Mouse (Mus musculus) kidney, adult 18-20 months (tissue): ENCODE data around the gene Enox1.

Experiments used
- DNase-seq: peaks from one replicate; pipeline ENCODE4 v3.0.0; 2021

Enox1 gene

GRCm38 (mm10) chr14:77738056-77738455 is 581.5 kb downstream of the Enox1 start:
- DNase-seq: no peak

DNA sequence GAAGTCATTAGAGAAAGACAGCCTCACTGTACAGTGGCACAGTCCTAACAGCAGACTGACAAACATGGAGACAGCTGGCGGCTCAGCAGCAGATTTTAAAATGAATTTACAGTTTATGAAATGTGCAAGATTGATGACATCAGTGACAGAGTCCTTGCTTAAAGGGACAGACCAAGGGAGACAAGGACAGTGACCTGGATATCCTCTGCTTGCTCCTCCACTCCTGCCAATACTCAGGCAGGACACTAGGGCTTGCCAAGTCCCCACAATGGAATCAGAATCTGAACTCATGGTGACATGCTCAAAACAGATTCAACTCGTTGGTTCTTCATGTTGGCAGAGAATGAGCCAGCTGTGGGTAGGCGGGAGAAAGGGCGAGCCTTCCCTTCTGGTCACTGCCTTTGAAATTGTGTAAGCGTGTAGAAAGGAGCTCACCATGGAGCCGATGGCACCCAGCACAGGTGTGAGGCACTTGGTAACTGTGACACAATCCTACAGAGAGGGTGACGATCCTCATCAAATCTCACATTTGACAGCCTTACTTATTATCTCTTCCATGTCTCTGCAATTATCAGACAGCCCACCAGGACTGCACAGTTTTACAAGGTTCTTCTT is 582.3 kb downstream of the Enox1 start:
- no peak for DNase-seq

DNA sequence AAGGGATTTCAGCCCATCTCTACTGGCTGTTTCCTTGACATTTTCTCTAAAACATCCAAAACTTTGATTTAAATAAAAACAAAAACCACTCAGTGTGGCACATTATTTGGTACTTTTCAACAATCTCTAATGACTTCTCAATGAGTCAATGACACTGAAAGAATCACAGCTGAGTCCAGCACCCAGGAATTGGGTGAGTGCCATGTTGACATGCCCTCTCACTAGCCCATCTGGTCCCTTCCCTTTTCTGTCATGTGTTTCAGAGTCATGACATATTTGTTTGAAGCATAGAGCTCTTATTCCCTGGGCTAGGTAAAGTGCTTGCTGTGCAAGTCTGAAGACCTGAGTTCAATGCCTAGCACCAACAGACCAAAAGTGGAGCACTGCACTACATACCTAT is 582.8 kb downstream of the Enox1 start:
- DNase-seq: no peak

DNA sequence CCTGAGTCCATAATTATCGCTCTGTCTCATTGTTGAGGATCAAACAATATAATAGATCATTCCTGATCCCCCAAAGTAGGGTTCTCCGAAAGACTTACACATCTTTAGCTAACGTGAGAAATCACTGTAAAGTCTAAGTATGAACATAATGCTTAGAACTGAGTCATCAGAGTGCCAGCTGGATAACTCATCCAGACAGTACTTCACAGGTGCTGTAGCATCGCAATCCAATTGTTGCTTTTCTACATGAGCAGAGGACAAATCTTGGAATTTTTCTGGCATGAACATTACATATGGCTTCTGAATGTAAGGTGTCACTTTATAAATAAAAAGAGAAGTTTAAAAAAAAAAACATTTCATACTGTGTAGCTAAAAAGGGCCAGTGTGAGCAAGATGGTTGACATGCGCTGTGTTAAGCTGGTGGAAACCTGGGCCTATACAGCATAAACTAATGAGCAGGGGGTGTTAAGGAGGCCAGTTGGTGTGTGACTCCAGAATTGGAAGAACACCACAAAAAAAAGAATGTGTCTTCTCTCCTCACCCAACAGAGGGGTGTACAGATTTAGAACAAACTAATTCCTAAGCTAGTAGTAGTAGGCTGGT is 588.2 kb downstream of the Enox1 start:
- DNase-seq: no peak

DNA sequence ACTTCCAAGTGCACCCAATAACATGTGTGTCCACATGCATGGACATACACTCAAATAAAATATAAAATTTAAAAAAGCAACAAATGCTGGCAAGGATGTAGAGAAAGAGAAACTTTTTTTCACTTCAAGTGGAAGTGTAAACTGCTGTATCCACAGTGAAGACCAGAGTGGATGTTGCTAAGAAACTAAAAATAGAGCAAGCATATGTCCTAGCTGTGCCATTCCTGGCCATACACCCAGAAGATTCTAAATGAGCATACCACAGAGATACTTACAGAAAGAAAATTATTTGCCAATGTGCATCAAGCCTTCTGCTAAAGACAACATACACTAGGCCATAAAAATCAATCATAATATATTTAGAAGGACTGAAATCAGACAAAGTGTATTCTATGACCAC is 592.4 kb downstream of the Enox1 start:
- DNase-seq: no peak
